Mouse (Mus musculus) brain, adult 10 weeks (tissue): ENCODE results near the gene Farsb. TPM values are rescaled to one million over a fixed set of nuclear protein-coding genes. Genes with fewer than 3 reads are reported as not detected.

Experiments used
- polyA plus RNA-seq: library from polyadenylated mRNA; stranded (reverse); fragments of 350-450 nt; fragmentation: Illumina TruSeq; extraction: RNeasy Lipid Tissue Mini Kit (QIAGEN cat#74804); gene quantifications from one replicate; pipeline ENCODE4 v1.2.3, GENCODE M21; 2015; ENCODE audit warnings: low read depth, low replicate concordance

The Farsb gene
- polyA plus RNA-seq = 64.4 TPM

GRCm38 (mm10) chr1:78488752-78489492 is at the start of gene Farsb:
Farsb (minus strand) TSS chr1:78488897.

GRCm38 (mm10) chr1:78511621-78512160 is 23.0 kb upstream of the Farsb start, which contains the start of gene BC035947:
BC035947 (minus strand) TSS chr1:78512158.

GRCm38 (mm10) chr1:78510862-78511261 is 22.2 kb upstream of the Farsb start, which contains the start of gene Mogat1:
Mogat1 (plus strand) TSS chr1:78510991.

Other genes starting within 250 kb of the Farsb start
- 21.8 TPM for gene Sgpp2, start 178.6 kb downstream of the Farsb start, polyA plus RNA-seq
- gene Mogat1, start 22.1 kb upstream of the Farsb start, polyA plus RNA-seq = 2.2 TPM
- gene BC035947, start 23.3 kb upstream of the Farsb start, polyA plus RNA-seq = 1.3 TPM
- 158 TPM for gene Acsl3, start 168.9 kb upstream of the Farsb start, polyA plus RNA-seq
- gene Utp14b, start 169.1 kb upstream of the Farsb start, polyA plus RNA-seq = 5.8 TPM